Mouse (Mus musculus) MEL (cell line): ENCODE measurements at regions not wholly inside any gene's neighbourhood (a gene's known extent, or its start where the extent isn't known, plus 50 kb on each side); places are given as distances from the start of the nearest gene placed in this dataset.

Experiments used
- BHLHE40 ChIP-seq: IDR thresholded peaks from 2 replicates; pipeline ENCODE4 v1.6.1; 2012; ENCODE audit warnings: low read depth, mild to moderate bottlenecking, inconsistent platforms, low read length, improper control_type of control experiment, borderline replicate concordance
- CTCF ChIP-seq, 3 experiments: IDR thresholded peaks in 2 of 3; conservative IDR thresholded peaks in 1 of 3; 2 replicates each; pipeline ENCODE4 v1.5.1; 2011 to 2012; ENCODE audit warnings: low read length in 3 of 3, low read depth in 2 of 3, mild to moderate bottlenecking in 2 of 3, improper control_type of control experiment in 1 of 3, inconsistent platforms in 1 of 3, mixed read lengths in 1 of 3, moderate library complexity in 1 of 3; ENCODE audit not compliant: control insufficient read depth in 1 of 3, insufficient read depth in 1 of 3, poor library complexity in 1 of 3, severe bottlenecking in 1 of 3
- E2F4 ChIP-seq: IDR thresholded peaks from 2 replicates; pipeline ENCODE4 v1.6.1; 2011; ENCODE audit warnings: low read depth, low read length, improper control_type of control experiment, borderline replicate concordance
- ETS1 ChIP-seq: IDR thresholded peaks from 2 replicates; pipeline ENCODE4 v1.6.1; 2012; ENCODE audit warnings: low read depth, mild to moderate bottlenecking, inconsistent platforms, low read length, improper control_type of control experiment, moderate library complexity
- GABPA ChIP-seq: IDR thresholded peaks from 2 replicates; pipeline ENCODE4 v1.6.1; 2012; ENCODE audit warnings: low read depth, mild to moderate bottlenecking, inconsistent platforms, low read length, improper control_type of control experiment, moderate library complexity
- JUND ChIP-seq: IDR thresholded peaks from 2 replicates; pipeline ENCODE4 v1.6.1; 2011; ENCODE audit warnings: low read depth, mild to moderate bottlenecking, improper control_type of control experiment, low read length
- NRF1 ChIP-seq: IDR thresholded peaks from 2 replicates; pipeline ENCODE4 v1.6.1; 2014; ENCODE audit warnings: low read depth, mild to moderate bottlenecking, inconsistent platforms, low read length, improper control_type of control experiment, moderate library complexity; ENCODE audit not compliant: poor library complexity, insufficient read depth, severe bottlenecking
- POLR2A ChIP-seq, 2 experiments: IDR thresholded peaks; 2 replicates each; pipeline ENCODE4 v1.6.1; 2011 to 2012; ENCODE audit warnings: low read length in 2 of 2, mild to moderate bottlenecking in 2 of 2, control low read depth in 1 of 2, improper control_type of control experiment in 1 of 2, low read depth in 1 of 2, moderate library complexity in 1 of 2; ENCODE audit not compliant: control insufficient read depth in 1 of 2, insufficient read depth in 1 of 2, poor library complexity in 1 of 2
- POLR2AphosphoS2 ChIP-seq: IDR thresholded peaks from 2 replicates; pipeline ENCODE4 v1.6.1; 2011; ENCODE audit warnings: low read length, improper control_type of control experiment
- RAD21 ChIP-seq: IDR thresholded peaks from 2 replicates; pipeline ENCODE4 v1.6.1; 2011; ENCODE audit warnings: mild to moderate bottlenecking, low read depth, low read length, improper control_type of control experiment
- UBTF ChIP-seq: IDR thresholded peaks from 2 replicates; pipeline ENCODE4 v1.6.1; 2012; ENCODE audit warnings: low read depth, mild to moderate bottlenecking, inconsistent platforms, low read length, improper control_type of control experiment, moderate library complexity, borderline replicate concordance; ENCODE audit not compliant: insufficient read depth
- ZC3H11A ChIP-seq: IDR thresholded peaks from 2 replicates; pipeline ENCODE4 v1.6.1; 2012; ENCODE audit warnings: low read depth, mild to moderate bottlenecking, inconsistent platforms, low read length, improper control_type of control experiment

DNA sequence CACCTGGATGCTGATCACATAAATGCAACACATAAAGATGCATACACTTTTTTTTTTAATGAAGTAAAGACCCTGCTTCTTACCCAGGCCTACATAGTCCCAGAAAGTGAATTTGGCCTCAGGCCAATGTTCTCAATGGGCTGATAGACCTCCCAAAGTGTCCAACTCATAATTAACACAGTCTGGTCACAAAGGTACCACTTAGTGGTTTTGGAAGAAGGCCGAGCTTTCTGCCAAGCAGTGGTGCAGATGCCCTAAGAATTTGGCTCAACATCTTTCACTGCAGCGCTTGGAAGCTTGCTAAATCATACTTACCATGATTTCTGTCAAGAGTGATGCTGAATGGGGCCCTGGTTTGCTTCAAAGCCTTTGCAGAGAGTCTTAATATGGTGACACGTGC is 706.4 kb upstream of the Rag2 start:
- TF ChIP-seq NRF1: no peak
- no peak for TF ChIP-seq CTCF (IDR thresholded peaks at IDR 0.05 in 2 of 3, conservative IDR thresholded peaks at IDR 0.05 in 1 of 3; ENCODE audit: control insufficient read depth in 1 of 3, insufficient read depth in 1 of 3, low read depth in 2 of 3, low read length in 3 of 3, poor library complexity in 1 of 3, severe bottlenecking in 1 of 3)
- TF ChIP-seq JUND: no peak
- TF ChIP-seq E2F4: no peak
- TF ChIP-seq RAD21: no peak
- TF ChIP-seq ZC3H11A: no peak
- no peak for TF ChIP-seq POLR2AphosphoS2
- TF ChIP-seq POLR2A (IDR thresholded peaks at IDR 0.05; ENCODE audit: control insufficient read depth in 1 of 2, insufficient read depth in 1 of 2, low read depth in 1 of 2, low read length in 2 of 2, poor library complexity in 1 of 2): no peak
- TF ChIP-seq BHLHE40: no peak
- TF ChIP-seq ETS1: no peak
- TF ChIP-seq GABPA: no peak
- TF ChIP-seq UBTF: no peak
